Mouse (Mus musculus): Measurements from ENCODE around the gene Sord. TPM values are rescaled to one million over a fixed set of nuclear protein-coding genes. Genes with fewer than 3 reads are reported as not detected.

Sord gene
- polyA plus RNA-seq, 1 experiment from 2014 or later = 45.0 TPM

- 43% methylated on average over 5 of the region's 5 CpGs for WGBS (ENCODE audit: insufficient replicate concordance)
- Histone ChIP-seq H3K9ac (ENCODE audit: low read depth, low read length) (no peak overlapping the region), H3K4me3 (ENCODE audit: low read depth, low read length) (no peak overlapping the region), H3K36me3 (ENCODE audit: control insufficient read depth, insufficient read depth, low read length) (no peaks in the 10 kb centered on the region), H3K27ac (ENCODE audit: low read depth, low read length) (no peak overlapping the region), H3K27me3 (ENCODE audit: control insufficient read depth, insufficient read depth, low read length) (no peaks in the 10 kb centered on the region), H3K4me2 (peak overlapping the region; percentile 85; the same call in 1 of the 2 replicates), H3K9me3 (replicated peaks; ENCODE audit: control insufficient read depth, low read length) (no peaks in the 10 kb centered on the region), H3K4me1 (ENCODE audit: control insufficient read depth, insufficient read depth, low read length) (peaks cover 3% of the 10 kb centered on the region; the same call in 1 of the 2 replicates)
- no peak for ATAC-seq (replicated peaks; ENCODE audit: insufficient number of reproducible peaks, low FRiP score, low TSS enrichment)
Observed at GRCm38 (mm10) chr2:122233341-122233740, 1.2 kb upstream of the Sord start.

DNA sequence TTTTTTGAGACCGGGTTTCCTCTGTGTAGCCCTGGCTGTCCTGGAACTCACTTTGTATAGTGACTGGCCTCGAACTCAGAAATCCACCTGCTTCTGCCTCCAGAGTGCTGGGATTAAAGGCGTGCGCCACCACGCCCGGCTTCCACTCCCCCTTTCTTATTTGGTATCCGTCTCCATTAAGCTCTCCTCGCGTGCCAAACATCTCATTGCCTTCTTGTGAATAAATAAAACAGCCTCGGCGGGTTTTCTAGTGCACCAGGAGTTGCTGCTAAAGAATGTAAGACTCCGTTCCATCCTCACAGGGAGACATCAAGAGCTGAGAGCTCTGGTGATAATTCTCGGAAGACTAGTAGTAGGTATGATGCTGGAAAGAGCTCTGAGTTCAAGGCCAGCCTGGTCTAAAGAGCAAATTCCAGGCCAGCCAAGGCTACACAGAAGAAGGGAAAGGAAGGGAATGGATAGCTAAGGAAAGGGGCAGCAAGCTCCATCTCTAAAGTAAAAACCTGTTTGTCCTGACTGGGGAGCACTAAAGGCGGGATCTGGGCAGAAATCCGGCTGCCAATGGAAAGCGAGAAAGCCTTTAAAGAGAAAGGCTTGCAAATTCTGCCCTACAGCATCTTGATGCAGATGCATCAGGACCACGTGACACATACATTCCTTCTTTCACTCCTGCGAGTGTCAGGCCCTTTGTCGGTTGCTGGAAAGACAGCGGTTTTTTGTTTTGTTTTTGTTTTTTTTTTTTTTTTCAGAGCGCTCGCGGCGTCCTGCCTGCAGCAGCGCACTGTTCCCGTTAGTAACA lies 591 bp upstream of the Sord start:
- H3K27ac ChIP-seq (ENCODE audit: low read depth, low read length) = peak overlapping the region; percentile 74; the same call in 1 of the 2 replicates
- 6% methylated on average over 26 of the region's 26 CpGs for WGBS (ENCODE audit: insufficient replicate concordance)

GRCm38 (mm10) chr2:122235425-122235824 lies 876 bp downstream of the Sord start:
- Histone ChIP-seq H3K9ac (ENCODE audit: low read depth, low read length) (peak overlapping the region; percentile 73; the same call in 1 of the 2 replicates), H3K36me3 (ENCODE audit: control insufficient read depth, insufficient read depth, low read length) (no peaks in the 10 kb centered on the region), H3K9me3 (replicated peaks; ENCODE audit: control insufficient read depth, low read length) (no peaks in the 10 kb centered on the region), H3K4me1 (ENCODE audit: control insufficient read depth, insufficient read depth, low read length) (peaks cover 3% of the 10 kb centered on the region; the same call in 1 of the 2 replicates), H3K4me3 (ENCODE audit: low read depth, low read length) (peak overlapping the region; percentile 63), H3K27me3 (ENCODE audit: control insufficient read depth, insufficient read depth, low read length) (no peaks in the 10 kb centered on the region), H3K27ac (ENCODE audit: low read depth, low read length) (no peak overlapping the region), H3K4me2 (peak overlapping the region; percentile 85)
- 74% methylated on average over 2 of the region's 2 CpGs for WGBS (ENCODE audit: insufficient replicate concordance)
- no peak for ATAC-seq (replicated peaks; ENCODE audit: insufficient number of reproducible peaks, low FRiP score, low TSS enrichment)

More for the DNA sequence above, 591 bp upstream of the Sord start:
- H3K4me2 ChIP-seq = peak overlapping the region; percentile 85
- H3K9me3 ChIP-seq (replicated peaks; ENCODE audit: control insufficient read depth, low read length) = no peaks in the 10 kb centered on the region
- H3K4me1 ChIP-seq (ENCODE audit: control insufficient read depth, insufficient read depth, low read length) = peaks cover 3% of the 10 kb centered on the region; the same call in 1 of the 2 replicates
- H3K9ac ChIP-seq (ENCODE audit: low read depth, low read length) = peak overlapping the region; percentile 68
- no peak for ATAC-seq (replicated peaks; ENCODE audit: insufficient number of reproducible peaks, low FRiP score, low TSS enrichment)
- no peaks in the 10 kb centered on the region for H3K36me3 ChIP-seq (ENCODE audit: control insufficient read depth, insufficient read depth, low read length)
- no peaks in the 10 kb centered on the region for H3K27me3 ChIP-seq (ENCODE audit: control insufficient read depth, insufficient read depth, low read length)
- peak overlapping the region; percentile 63 for H3K4me3 ChIP-seq (ENCODE audit: low read depth, low read length)

GRCm38 (mm10) chr2:122236321-122236720 lies 1.8 kb downstream of the Sord start:
- Histone ChIP-seq H3K36me3 (ENCODE audit: control insufficient read depth, insufficient read depth, low read length) (no peaks in the 10 kb centered on the region), H3K4me1 (ENCODE audit: control insufficient read depth, insufficient read depth, low read length) (peaks cover 3% of the 10 kb centered on the region; the same call in 1 of the 2 replicates), H3K27me3 (ENCODE audit: control insufficient read depth, insufficient read depth, low read length) (no peaks in the 10 kb centered on the region), H3K4me3 (ENCODE audit: low read depth, low read length) (no peak overlapping the region), H3K9me3 (replicated peaks; ENCODE audit: control insufficient read depth, low read length) (no peaks in the 10 kb centered on the region), H3K27ac (ENCODE audit: low read depth, low read length) (no peak overlapping the region), H3K4me2 (no peak overlapping the region), H3K9ac (ENCODE audit: low read depth, low read length) (no peak overlapping the region)
- ATAC-seq (replicated peaks; ENCODE audit: insufficient number of reproducible peaks, low FRiP score, low TSS enrichment) = no peak

GRCm38 (mm10) chr2:122237891-122238470 lies 3.4 kb downstream of the Sord start:
- H3K9me3 ChIP-seq (replicated peaks; ENCODE audit: control insufficient read depth, low read length) = no peaks in the 10 kb centered on the region
- peaks cover 3% of the 10 kb centered on the region; the same call in 1 of the 2 replicates for H3K4me1 ChIP-seq (ENCODE audit: control insufficient read depth, insufficient read depth, low read length)
- H3K36me3 ChIP-seq (ENCODE audit: control insufficient read depth, insufficient read depth, low read length) = no peaks in the 10 kb centered on the region
- no peak overlapping the region for H3K4me3 ChIP-seq (ENCODE audit: low read depth, low read length)
- H3K9ac ChIP-seq (ENCODE audit: low read depth, low read length) = no peak overlapping the region
- H3K27ac ChIP-seq (ENCODE audit: low read depth, low read length) = no peak overlapping the region
- no peaks in the 10 kb centered on the region for H3K27me3 ChIP-seq (ENCODE audit: control insufficient read depth, insufficient read depth, low read length)
- 79% methylated on average over 2 of the region's 2 CpGs for WGBS (ENCODE audit: insufficient replicate concordance)
- ATAC-seq (replicated peaks; ENCODE audit: insufficient number of reproducible peaks, low FRiP score, low TSS enrichment) = no peak
- no peak overlapping the region for H3K4me2 ChIP-seq

DNA sequence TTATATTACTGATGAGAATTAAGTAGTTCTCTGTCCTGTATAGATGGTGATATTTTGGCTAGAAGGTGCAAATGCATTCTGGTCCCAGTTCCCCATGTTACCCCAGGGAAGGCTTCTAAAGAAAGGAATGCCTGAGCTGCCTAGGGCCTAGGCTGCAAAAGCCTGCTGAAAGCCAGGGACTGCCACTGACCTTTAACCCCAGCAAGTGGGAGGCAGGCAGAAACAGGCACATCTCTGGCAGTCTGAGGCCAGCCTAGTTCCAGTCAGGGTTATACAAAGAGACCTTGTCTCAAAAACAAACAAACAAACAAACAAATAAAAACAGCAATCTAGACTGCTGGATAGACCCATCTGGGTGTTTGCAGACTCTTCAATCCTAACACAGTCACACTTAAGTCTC lies 6.2 kb downstream of the Sord start:
- Histone ChIP-seq H3K36me3 (ENCODE audit: control insufficient read depth, insufficient read depth, low read length) (no peaks in the 10 kb centered on the region), H3K4me1 (ENCODE audit: control insufficient read depth, insufficient read depth, low read length) (peaks cover 2% of the 10 kb centered on the region; the same call in 1 of the 2 replicates), H3K9me3 (replicated peaks; ENCODE audit: control insufficient read depth, low read length) (no peaks in the 10 kb centered on the region), H3K4me2 (no peak overlapping the region), H3K27me3 (ENCODE audit: control insufficient read depth, insufficient read depth, low read length) (no peaks in the 10 kb centered on the region), H3K9ac (ENCODE audit: low read depth, low read length) (no peak overlapping the region), H3K27ac (ENCODE audit: low read depth, low read length) (no peak overlapping the region), H3K4me3 (ENCODE audit: low read depth, low read length) (no peak overlapping the region)
- no peak for ATAC-seq (replicated peaks; ENCODE audit: insufficient number of reproducible peaks, low FRiP score, low TSS enrichment)

- no peak overlapping the region for H3K4me3 ChIP-seq (ENCODE audit: low read depth, low read length)
- 77% methylated on average over 4 of the region's 4 CpGs for WGBS (ENCODE audit: insufficient replicate concordance)
- H3K9ac ChIP-seq (ENCODE audit: low read depth, low read length) = no peak overlapping the region
- H3K9me3 ChIP-seq (replicated peaks; ENCODE audit: control insufficient read depth, low read length) = no peaks in the 10 kb centered on the region
- H3K36me3 ChIP-seq (ENCODE audit: control insufficient read depth, insufficient read depth, low read length) = no peaks in the 10 kb centered on the region
- peaks cover 2% of the 10 kb centered on the region; the same call in 1 of the 2 replicates for H3K4me1 ChIP-seq (ENCODE audit: control insufficient read depth, insufficient read depth, low read length)
- H3K27ac ChIP-seq (ENCODE audit: low read depth, low read length) = no peak overlapping the region
- no peak for ATAC-seq (replicated peaks; ENCODE audit: insufficient number of reproducible peaks, low FRiP score, low TSS enrichment)
- H3K4me2 ChIP-seq = no peak overlapping the region
- H3K27me3 ChIP-seq (ENCODE audit: control insufficient read depth, insufficient read depth, low read length) = no peaks in the 10 kb centered on the region
Observed at GRCm38 (mm10) chr2:122241226-122241625, 6.7 kb downstream of the Sord start.

DNA sequence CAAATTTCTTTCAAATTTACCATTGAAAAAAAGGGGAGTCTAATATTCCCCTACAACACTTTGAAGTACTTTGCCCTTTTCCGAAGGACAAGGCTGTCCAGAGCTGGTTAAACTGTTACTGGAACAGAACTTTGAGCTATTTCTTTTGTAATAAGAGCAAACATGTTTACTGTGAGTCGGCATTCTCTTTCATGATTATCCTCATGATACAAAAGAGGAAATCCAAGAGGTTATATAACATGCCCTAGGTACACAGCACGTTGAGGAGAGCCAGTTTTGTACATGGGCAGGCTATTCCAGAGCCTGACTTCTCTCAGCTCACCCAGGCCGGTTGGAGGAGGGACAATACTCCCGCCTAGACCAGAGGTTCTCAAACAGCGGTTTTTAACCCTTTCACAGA lies 7.4 kb downstream of the Sord start:
- H3K9ac ChIP-seq (ENCODE audit: low read depth, low read length) = no peak overlapping the region
- H3K9me3 ChIP-seq (replicated peaks; ENCODE audit: control insufficient read depth, low read length) = no peaks in the 10 kb centered on the region
- H3K4me1 ChIP-seq (ENCODE audit: control insufficient read depth, insufficient read depth, low read length) = peaks cover 2% of the 10 kb centered on the region; the same call in 1 of the 2 replicates
- 72% methylated on average over 6 of the region's 6 CpGs for WGBS (ENCODE audit: insufficient replicate concordance)
- ATAC-seq (replicated peaks; ENCODE audit: insufficient number of reproducible peaks, low FRiP score, low TSS enrichment) = no peak
- H3K4me2 ChIP-seq = no peak overlapping the region
- H3K27ac ChIP-seq (ENCODE audit: low read depth, low read length) = no peak overlapping the region
- no peak overlapping the region for H3K4me3 ChIP-seq (ENCODE audit: low read depth, low read length)
- no peaks in the 10 kb centered on the region for H3K36me3 ChIP-seq (ENCODE audit: control insufficient read depth, insufficient read depth, low read length)
- no peaks in the 10 kb centered on the region for H3K27me3 ChIP-seq (ENCODE audit: control insufficient read depth, insufficient read depth, low read length)

All from heart, embryonic 11.5 days (tissue).